Mouse (Mus musculus) retina, postnatal 1 day (tissue): Measurements from ENCODE around the gene Lrguk.

ENCODE experiments used
- DNase-seq: peaks from one replicate; pipeline ENCODE4 v3.0.0-alpha.2; 2012

Lrguk gene

DNA sequence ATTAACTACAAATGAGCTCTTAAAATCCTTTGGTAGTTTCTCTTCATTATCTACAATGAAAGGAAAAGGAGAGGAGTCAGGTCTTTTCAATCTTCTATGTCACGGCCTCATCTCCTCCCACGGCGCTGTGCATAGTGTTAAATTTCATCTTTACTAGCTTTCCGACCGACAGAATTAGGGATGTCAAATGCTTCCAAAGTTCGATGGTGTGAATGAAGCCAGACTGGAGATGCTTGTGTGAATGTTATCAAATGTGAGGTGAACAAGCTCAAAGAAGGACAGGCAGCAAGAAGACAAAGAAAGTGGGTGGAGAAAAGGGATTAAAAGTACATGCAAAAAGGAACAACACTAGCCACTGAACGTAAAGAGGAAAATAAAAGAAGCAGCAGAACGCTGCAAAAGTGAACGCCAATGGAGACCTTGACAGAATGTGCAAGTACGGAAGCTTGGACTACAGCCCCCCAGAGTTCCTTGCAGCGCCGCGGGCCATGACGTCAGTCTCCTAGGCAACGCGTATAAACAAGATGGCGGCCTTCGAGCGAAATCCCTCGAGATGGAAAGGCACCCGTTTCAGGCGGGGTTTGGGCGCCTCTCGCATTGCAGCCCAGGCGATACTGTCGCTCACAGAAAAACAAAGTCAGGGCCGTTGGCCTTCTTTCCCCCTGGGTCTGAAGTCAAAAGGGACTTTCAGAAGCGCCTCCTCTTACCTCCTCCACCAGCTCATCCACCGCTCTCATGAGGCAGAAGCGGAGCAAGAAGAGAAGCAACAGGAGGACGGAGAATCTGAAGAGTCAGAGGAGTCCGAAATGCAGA lies at the start of gene Lrguk:
Gene Lrguk, plus strand, starts transcription at position 516 of the 813 bp plus-strand sequence.
- peak; percentile 95 for DNase-seq

DNA sequence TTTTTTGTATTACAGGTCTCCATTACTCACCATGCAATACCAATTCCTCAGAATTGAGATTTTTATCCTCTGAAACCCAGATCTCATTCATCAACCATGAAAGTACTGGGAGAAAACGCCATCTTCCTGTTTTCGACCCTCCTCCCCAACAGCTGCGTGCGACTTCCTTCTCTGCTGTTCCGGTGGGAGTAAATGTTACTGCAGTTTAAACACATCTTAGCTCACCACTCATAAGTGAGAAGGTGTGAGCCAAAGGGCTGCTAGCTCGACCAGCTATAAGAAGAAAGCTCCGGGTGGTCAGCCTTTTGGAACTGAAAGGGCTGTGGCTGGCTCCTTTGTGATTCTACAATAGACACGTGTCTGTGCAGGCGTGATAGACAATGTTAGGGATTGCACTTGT lies 46.5 kb upstream of the Lrguk start:
- DNase-seq, result no peak

DNA sequence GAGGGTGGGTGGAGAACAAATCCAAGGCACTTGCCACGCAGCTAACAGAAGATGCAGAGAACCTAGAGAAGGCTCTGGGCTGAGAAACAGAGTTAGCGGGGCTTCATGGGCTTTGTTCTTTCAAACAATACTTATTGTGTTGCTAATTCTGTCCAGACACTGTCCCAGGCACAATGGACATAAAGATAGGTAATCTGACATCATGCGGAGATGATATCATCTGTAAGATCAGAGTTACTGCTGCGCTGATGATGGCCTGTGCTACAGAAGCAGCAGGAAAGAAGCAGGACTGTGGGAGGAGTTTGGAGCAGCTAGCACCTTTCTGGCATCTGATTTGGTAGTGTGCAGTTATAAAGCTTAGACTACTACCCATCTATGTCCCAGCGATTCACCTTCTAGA lies 42.1 kb upstream of the Lrguk start:
- no peak for DNase-seq

DNA sequence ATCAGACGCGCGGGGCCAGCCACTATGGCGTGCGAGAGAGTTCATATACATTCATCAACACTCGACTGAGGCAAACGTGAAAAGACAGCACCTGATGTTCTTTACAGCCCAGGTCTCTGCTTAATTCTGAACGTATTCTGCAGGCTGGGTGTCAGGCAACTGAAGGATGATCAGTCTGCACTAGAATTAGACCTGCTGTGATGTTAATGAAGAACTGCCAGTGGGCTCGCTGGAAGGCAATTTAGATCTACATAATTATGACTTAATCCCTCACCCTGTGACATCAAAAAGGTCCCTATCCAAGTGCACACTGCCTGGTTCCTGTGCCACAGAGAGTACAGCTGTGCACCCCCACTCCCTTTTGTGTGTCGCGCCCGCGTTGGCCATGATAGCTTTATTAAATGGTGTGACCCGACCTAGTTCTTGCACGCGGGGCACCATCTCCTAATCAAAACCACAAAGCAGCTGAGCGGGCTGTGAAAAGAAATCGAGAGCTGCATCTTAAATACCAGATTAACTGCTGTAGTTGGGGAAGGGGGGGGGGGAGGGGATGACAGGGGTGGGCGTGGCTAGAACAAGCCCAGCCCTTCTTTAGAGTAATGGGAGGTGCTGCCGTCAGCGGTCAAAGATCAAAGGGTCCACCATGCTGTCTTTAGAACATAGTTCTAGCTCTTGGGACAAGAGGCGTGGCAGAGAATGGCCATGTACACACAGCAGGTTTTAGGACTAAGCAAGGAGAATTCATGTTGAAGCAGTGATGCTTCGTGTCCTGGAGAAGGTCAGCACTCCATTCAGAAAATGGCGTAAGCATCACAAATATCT lies 36.8 kb upstream of the Lrguk start:
- peak; percentile 90 for DNase-seq

DNA sequence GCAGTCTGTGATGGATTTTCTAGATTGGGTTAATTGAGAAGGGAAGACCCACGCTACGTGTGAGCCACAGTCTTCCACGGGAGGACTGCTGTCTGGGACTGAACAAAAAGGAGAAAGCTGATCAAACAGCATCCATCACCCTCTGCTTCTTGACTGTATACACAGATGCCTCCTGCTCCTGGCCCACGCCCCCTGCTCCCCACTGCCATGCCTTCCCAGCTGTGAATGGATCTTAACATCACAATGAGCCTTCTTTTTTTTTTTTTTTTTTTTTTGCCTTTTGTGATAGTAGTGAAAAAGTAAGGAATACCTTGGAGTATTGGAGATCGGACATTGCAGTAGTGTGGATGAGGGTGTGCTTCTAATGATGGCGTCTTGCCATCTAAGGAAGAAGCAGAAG lies 35.4 kb upstream of the Lrguk start:
- no peak for DNase-seq

DNA sequence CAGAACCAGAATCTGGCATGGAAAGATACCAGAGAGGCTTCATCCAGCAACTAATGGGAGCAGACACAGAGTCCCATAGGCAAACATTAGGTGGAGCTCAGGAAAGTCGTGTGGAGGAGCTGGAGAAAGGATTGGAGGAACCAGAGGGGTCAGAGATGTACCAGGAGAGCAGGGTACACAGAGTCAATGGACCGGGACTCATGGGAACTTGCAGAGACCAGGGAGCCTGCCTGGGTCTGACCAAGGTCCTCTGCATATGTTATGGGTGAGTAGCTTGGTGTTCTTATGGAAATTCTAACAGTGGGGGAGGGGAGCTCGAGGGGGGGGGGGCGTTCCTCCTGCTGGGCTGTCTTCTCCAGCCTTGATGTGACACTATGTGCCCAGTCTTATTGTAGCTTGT lies 30.7 kb upstream of the Lrguk start:
- no peak for DNase-seq

DNA sequence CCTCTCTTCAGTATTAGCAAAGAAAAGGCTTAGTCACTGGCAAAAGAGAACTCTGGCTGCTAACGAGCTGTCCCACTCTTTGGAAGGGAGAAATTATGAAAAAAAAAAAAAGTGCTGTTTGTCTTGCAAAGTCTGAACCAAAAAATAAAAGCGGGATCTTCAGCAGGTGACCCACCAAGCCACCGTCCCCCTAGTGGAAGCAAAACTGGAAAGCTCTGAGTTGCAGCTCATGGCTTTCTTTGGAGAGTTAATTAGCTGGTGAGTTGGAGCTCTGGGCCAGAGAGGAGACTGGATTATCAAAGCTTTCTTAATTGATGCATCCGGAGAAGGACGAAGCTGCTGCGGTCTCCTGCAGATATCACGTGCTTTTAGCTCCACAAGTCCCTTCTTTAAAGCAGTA lies 29.7 kb upstream of the Lrguk start:
- peak; percentile 36 for DNase-seq

DNA sequence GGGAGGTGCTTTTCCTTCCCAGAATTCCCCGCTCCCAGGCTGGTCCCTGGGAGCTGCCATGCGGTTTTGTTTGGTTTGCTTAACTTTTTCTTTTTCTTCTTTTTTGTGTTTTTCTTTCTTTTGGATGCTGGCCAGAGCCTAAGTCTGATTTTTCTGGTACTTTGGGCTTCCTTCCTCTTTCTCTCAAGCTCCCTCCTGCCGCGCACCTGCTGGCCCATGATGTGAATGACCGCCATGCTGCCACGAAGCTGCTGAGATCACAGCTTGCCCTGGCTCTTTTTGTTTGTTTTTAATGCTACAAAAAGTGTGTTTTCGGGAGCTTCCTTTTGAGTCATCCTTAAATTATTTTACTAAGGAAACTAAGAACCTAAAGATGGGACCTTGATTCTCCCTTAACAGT lies 28.6 kb upstream of the Lrguk start:
- DNase-seq, result no peak

DNA sequence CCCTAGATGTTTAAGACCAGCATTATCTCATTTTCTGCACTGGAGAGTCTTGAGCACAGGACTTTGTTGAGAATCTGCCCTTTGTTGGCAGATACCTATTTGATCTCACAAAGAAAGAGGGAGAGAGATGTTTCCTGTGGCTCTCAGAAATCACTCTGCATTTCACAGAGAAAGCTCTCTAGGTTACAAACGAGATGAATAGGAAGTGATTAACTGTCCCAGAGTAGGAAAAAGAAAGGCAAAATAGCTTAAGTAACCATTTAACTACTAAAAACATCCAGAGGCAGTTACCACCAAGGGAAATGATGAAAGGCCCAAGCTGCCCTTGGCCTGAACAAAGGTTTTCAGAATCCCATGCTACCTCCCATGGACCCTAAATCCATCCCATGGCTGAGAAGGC lies 26.2 kb upstream of the Lrguk start:
- DNase-seq, result no peak

DNA sequence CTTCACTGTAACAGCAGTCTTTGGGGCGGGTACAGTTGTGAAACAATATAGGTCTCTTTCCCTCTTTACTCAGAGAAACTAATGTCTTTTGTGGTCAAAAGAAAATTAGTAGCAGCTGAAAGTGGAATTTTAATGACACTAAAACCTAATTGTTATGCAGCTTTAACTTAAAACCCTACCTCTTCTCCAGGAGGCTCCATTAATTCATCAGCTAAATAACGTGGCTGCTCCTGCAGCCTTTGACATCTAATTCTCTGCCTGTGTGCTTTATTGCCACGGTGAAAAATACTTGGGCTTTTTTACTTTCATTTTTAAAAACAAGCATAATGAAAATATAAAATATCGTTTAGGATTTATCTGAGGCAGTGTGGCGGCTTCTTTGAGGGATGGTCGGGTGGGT lies 15.8 kb upstream of the Lrguk start:
- no peak for DNase-seq

DNA sequence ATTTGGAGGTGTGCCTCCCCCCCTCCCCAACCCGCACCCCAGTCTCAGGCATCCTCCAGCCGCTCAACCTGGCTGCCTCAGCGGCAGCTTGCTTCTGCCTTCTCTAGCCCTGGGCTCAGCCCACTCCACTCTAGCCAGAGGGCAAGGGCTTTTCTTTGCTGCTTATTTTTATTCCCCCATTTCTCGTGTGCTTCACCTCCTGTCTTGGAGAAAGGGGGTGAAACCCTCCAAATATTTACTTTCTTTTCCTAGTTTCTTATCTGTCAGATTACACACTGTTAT lies 439 bp downstream of the Lrguk start:
- no peak for DNase-seq

DNA sequence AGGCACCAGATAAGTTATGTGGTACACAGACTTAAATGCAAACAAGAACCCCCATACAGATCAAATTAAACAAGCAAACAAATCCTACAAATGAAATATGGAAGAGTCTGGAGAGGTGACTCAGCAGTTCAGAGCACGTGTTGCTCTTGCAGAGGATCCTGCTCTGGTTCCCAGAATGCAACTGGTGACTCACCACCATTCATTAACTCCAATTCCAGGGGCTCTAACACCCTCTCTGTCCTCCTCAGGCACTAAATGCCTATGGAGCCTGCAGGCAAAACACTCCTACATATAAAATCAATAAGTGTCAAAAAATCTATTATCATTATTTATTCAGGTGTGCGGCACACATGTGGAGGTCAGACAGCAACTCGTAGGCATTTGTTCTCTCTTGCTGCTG lies 4.8 kb downstream of the Lrguk start:
- no peak for DNase-seq

DNA sequence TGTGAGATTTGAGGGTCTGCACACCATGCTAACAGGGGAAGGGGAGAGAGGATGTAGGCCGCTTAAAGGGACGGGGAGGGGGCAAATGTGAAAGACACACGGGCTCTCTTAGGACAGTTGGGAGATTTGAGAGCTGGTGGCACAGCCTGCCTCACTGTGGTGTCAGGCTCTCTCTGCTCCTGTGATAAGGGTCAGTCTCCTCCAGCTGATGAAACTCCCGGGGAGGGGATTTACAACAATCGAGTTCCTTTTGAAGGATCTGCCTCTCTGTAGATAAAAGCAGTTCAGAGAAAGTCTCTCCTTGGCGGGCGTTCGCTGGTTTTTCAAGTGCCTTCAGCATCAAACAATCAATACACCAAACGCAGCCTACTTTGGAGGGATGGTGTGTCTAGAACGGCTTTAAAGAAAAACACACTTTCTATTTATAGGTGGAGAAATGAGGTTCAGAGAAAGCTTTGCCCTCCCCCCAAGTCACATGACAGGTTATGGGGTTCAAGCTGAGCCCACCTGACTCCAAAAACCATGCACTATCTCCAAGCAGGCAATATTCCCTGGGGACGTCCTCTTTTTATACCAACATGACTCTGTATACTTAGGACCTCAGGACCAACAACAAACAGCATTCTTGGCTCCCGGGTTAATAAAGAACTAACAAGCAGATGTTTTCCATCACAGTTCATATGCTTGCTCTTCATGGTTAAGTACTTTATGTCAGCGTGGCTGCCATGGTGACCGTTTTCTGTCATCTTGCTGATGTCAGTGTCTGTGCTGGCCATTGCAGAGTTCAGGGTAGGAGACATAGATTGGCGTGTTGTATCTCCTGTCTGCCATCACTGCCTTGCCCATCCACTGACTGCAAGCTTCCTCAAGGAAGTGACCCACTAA lies 5.6 kb downstream of the Lrguk start:
- no peak for DNase-seq

DNA sequence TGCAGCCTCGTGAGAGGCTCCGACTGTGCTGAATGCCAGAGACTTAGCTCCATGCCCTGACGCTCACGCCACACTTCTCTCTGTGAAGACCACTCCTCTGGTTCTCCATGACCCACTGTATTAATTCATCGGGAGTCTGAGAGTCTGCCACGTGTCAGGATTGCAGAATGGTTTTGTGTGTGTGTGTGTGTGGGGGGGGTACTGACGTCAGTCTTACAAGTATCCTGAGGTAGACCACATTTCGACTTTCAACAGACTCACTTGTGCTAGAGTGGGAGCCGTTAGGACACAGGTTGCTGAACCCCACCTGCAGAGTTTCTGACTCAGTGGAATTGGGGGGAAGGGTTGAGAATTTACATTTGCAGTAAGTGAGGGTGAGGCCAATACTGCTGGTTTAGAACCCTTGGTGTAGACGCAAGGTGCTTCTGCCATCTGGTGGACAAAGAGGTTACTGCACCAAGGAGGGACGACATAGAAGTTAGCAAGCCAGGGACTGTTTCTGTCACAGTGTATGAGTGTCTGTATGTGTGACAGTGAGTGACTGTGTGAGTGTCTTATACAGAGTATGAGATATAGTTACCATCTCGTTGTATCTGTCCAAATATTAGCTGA lies 11.5 kb downstream of the Lrguk start:
- DNase-seq, result peak; percentile 80

DNA sequence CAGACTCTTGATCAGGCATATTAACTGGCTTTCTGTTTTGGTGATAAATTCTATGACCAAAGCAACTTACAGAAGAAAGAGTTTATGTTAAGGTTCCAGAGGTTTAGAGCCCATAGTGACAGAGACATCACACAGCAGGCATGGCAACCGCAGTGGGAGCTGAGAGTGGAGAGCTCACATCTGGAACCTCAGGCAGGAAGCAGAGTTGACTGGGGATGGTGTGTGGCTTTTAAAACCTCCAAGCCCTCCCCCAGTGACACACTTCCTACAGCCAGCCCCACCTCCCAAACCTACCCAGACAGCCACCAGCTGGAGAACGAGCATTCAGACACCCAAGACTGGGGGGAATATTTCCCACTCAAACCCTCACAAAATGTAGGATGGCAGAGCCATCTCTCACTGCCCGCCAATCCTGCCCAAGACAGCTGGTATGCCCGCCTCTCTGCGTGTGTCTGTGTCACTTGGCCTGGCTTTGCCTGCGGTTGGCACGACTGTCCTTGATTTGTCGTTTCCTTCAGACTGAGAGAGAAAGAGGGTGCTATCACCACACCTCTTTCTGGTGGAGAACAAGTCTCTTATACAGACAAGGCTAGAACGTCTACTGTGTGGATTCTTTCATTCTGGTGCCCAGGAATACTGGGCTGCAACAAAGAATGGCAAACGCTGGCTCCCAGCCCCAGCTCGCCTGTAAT lies 12.5 kb downstream of the Lrguk start:
- DNase-seq, result no peak

DNA sequence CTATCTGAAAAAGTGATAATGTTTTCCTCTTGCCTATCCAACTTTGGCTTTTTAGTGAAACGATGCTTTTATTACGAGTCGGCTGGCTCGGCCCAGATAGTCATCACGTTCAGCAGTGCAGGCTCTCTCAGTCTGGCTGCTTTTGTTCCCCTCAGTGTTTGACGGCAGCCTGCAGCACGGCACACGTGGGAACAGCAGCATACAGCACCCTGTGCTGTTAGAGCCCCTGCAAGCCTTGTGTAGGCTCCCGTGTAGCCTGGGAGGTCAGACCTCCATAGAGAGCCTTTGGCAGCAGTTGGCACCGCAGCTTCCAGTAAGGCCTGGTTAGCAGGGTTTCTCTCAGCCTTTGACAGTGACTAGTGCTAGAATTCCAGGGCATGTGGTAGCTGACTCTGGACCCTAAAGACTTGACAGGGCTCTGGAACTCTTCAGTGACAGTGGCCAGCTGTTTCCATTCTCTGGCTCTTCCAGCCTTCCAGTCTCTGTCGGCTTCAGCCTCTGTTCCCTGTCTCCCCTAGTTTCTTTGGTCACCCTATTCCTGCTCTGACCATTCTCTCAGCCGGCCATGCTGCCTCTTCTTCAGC lies 15.1 kb downstream of the Lrguk start:
- no peak for DNase-seq

DNA sequence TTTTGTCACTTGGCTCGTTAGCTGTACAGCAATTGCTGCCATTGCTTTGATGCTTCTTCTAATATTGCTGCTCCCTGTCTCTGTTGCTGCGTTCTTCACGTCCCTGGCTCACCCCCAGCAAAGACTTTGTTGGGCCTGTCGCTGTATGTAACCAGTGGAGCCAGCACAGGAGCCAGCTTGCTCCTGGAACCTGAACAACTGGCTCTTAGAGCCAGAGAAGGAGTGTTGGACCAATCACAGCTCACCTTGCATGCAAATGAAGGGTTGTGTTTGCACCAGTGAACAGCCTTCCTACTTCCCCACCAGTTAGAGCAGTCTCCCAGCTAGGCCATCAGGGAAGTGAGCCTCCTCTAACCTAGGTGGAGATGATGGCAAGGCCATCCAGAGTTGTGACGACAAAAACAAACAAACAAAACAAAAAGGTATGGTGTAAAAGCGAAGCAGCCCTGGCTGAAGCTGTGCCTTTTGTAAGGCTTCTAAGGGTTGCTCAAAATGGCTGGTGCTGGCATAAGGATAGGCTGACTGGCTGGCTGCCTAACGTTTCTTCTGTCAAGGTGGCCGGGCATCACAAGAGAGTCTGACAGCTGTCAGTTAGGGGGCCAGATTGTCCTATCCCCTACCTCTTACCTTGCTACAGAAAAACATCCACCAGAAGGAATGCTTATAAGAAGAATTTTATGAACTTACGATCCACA lies 15.7 kb downstream of the Lrguk start:
- DNase-seq, result no peak

DNA sequence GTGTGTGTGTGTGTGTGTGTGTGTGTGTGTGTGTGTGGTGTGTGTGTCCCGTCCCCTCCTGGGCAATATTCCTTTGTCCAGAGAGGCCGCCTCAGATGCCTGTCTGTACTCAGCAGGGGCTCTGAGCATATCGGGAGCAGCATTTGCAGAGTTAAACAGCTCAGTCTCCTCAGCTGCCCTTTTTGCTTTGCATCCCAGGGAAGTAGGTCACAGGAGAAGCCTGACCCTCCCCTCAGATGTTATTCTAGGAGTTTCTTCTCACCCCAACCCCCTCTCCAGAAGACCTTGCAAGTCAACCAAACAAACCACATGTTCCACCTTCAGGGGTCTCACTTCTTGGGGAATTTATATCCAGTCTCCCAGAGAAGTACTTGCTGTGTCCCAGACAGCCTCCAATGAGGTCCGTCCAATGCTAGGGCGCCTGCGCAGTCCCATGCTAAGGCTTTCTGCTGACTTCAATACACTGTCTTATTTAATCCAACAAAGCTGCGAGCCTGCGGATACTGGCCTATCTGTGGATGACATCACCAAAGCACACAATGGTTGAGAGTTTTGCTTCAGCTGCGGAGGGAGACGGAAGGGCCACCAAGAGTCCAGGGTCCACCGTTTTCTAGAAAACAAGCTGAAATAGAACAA lies 17.4 kb downstream of the Lrguk start:
- DNase-seq, result peak; percentile 81

DNA sequence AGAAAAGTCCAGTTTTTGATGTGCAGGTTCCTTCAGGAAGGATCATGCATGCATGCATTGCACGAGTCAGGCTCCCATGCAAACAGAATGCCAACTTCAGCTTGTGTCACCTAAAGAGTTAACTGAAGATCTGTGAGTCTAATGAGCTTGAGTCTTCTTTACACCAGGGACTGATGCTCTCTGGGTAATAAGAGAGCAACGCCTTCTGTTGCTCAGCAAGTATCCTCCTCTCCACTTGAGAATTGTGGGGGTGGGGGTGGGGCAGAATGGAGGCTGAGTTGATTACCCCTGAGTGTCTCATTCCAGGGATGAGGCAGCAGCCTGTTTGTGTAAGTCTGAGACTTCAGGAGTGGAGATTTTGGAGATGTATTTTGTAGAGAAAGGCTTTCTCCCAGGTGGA lies 20.2 kb downstream of the Lrguk start:
- DNase-seq, result peak; percentile 50

DNA sequence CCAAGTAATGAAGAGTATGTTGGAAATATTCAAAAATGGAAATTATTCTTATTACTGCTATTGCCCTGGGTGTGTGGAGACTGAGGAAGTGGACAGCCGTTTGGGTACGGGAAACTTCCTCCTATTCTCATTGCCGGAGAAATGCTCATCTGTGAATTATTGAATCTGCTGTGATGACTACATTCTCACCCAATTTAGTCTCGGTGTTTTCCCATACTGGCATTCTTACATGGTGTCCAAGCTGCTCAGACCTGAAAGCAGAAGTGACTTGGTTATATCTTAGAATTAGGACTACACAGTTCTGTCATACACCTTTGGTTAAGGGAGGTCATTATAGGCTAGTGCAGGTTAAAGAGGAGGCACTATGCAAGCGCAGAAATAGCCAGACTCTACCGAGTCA lies 30.5 kb downstream of the Lrguk start:
- no peak for DNase-seq

DNA sequence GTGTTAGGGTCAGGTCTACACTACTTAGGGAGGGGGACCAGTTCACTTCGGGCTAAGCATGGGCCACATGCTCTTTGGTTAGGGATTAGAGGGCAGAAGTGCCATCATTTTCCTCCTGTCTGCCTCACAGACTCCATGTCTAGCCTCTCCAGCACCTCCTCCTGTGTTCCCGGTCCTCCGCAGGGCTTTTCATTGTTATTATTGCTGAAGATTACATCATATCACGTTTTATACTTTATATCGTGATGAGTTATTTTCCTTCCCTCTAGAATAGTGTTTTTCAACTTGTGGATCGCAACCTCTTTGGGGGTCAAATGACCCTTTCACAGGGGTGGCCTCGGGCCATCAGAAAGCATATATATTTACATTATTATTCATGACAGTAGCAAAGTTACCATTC lies 37.5 kb downstream of the Lrguk start:
- DNase-seq, result no peak
